Comparison of ENCODE assay signal across 8 mouse cellular contexts in the genomic region with DNA sequence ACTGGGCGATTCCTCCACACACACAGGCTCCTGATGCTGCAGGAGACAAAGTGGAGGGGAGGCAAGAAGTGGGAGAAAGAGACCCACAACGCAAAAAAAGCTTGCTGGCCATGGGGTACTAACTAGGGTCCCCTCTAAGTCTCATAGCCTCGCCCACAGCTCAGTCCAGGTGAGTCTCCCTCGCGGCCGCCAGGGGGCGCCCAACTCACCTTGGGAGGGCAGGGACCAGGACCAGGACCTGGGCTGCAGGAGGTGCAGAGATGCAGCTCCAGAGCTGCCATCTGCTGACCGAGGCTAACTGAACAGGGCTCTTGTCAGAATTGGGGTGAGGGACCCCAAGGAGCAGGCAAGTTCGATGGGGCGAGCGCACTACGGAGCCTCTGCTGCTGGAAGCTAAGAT. TPM values are rescaled to one million over a fixed set of nuclear protein-coding genes. Genes with fewer than 3 reads are reported as not detected.
A peak's percentile ranks its signal among the peaks of the same experiment; 100 is the strongest.
DNase-seq lines count a peak whose midpoint lies in the region; ATAC-seq and TF ChIP-seq lines count a peak whose summit lies in the region.

No protein-coding gene starts in this region.

- H3K4me2 ChIP-seq in embryonic facial prominence, embryonic 14.5 days (ENCODE audit: low read depth, low read length), result no peak overlapping the region
- H3K4me2 ChIP-seq in limb, embryonic 11.5 days (ENCODE audit: low read depth, severe bottlenecking), result no peak overlapping the region
- no peak overlapping the region for H3K4me2 ChIP-seq in midbrain, embryonic 16.5 days (ENCODE audit: low read length)
- no peak overlapping the region for H3K4me2 ChIP-seq in stomach, embryonic 15.5 days

- no peak overlapping the region for H3K27ac ChIP-seq in heart, embryonic 10.5 days
- H3K27ac ChIP-seq in bone marrow, adult 2 months (ENCODE audit: control insufficient read depth, insufficient read depth, low read depth, low read length, poor library complexity), result no peak overlapping the region
- H3K27ac ChIP-seq in embryonic facial prominence, embryonic 14.5 days (replicated peaks; ENCODE audit: low read depth, low read length), result no peak overlapping the region
- H3K27ac ChIP-seq in limb, embryonic 11.5 days (replicated peaks; ENCODE audit: low read depth, low read length), result no peak overlapping the region
- H3K27ac ChIP-seq in midbrain, embryonic 16.5 days (ENCODE audit: low read length), result no peak overlapping the region
- H3K27ac ChIP-seq in stomach, embryonic 15.5 days, result no peak overlapping the region

- no peaks in the 10 kb centered on the region for H3K9me3 ChIP-seq in heart, embryonic 10.5 days
- H3K9me3 ChIP-seq in embryonic facial prominence, embryonic 14.5 days (ENCODE audit: control insufficient read depth, low read length), result no peaks in the 10 kb centered on the region
- no peaks in the 10 kb centered on the region for H3K9me3 ChIP-seq in limb, embryonic 11.5 days (ENCODE audit: control insufficient read depth, low read length)
- H3K9me3 ChIP-seq in midbrain, embryonic 16.5 days (replicated peaks; ENCODE audit: control insufficient read depth, low read length, poor library complexity, severe bottlenecking), result no peaks in the 10 kb centered on the region
- H3K9me3 ChIP-seq in stomach, embryonic 15.5 days, result no peaks in the 10 kb centered on the region

- H3K9ac ChIP-seq in embryonic facial prominence, embryonic 14.5 days (ENCODE audit: low read depth, low read length), result no peak overlapping the region
- H3K9ac ChIP-seq in limb, embryonic 11.5 days (ENCODE audit: low read length), result no peak overlapping the region
- no peak overlapping the region for H3K9ac ChIP-seq in midbrain, embryonic 16.5 days (ENCODE audit: low read depth, low read length)
- H3K9ac ChIP-seq in stomach, embryonic 15.5 days, result no peak overlapping the region

- no peak for TF ChIP-seq POLR2A in bone marrow, adult 2 months (IDR thresholded peaks at IDR 0.05; ENCODE audit: borderline replicate concordance, control insufficient read depth, low read depth, low read length)

- peak; percentile 81 for TF ChIP-seq CTCF in bone marrow, adult 2 months (IDR thresholded peaks at IDR 0.05; ENCODE audit: control insufficient read depth, insufficient read depth, low read length)

- no peaks in the 10 kb centered on the region for H3K36me3 ChIP-seq in heart, embryonic 10.5 days
- no peaks in the 10 kb centered on the region for H3K36me3 ChIP-seq in embryonic facial prominence, embryonic 14.5 days (ENCODE audit: control insufficient read depth, insufficient read depth, low read length)
- no peaks in the 10 kb centered on the region for H3K36me3 ChIP-seq in limb, embryonic 11.5 days (ENCODE audit: control insufficient read depth, insufficient read depth, low read length)
- no peaks in the 10 kb centered on the region for H3K36me3 ChIP-seq in midbrain, embryonic 16.5 days (ENCODE audit: control insufficient read depth, insufficient read depth, low read length)
- no peaks in the 10 kb centered on the region for H3K36me3 ChIP-seq in stomach, embryonic 15.5 days

- H3K4me1 ChIP-seq in heart, embryonic 10.5 days, result peaks cover 15% of the 10 kb centered on the region
- no peaks in the 10 kb centered on the region; the same call in 1 of the 2 replicates for H3K4me1 ChIP-seq in bone marrow, adult 2 months (ENCODE audit: control insufficient read depth, insufficient read depth, low read length)
- no peaks in the 10 kb centered on the region for H3K4me1 ChIP-seq in embryonic facial prominence, embryonic 14.5 days (ENCODE audit: control insufficient read depth, insufficient read depth, low read length)
- H3K4me1 ChIP-seq in limb, embryonic 11.5 days (ENCODE audit: control insufficient read depth, insufficient read depth, low read length), result no peaks in the 10 kb centered on the region
- no peaks in the 10 kb centered on the region for H3K4me1 ChIP-seq in midbrain, embryonic 16.5 days (ENCODE audit: control insufficient read depth, insufficient read depth, low read length)
- H3K4me1 ChIP-seq in stomach, embryonic 15.5 days, result no peaks in the 10 kb centered on the region

- ATAC-seq in embryonic facial prominence, embryonic 14.5 days (ENCODE audit: low read depth), result peak; percentile 50; the same call in 1 of the 2 replicates
- ATAC-seq in hematopoietic stem cell, adult 5-6 weeks (replicated peaks in 1 of 2; ENCODE audit: insufficient read depth in 1 of 2, low FRiP score in 2 of 2, low TSS enrichment in 1 of 2, low read depth in 1 of 2, poor library complexity in 2 of 2, severe bottlenecking in 2 of 2), result peak; percentile 38 to 70; a peak in 3 of 4 replicates
- no peak; the same call in 1 of the 2 replicates for ATAC-seq in limb, embryonic 11.5 days (ENCODE audit: insufficient number of reproducible peaks, low FRiP score, low TSS enrichment, low read depth)
- ATAC-seq in midbrain, embryonic 16.5 days, result peak; percentile 36; the same call in 1 of the 2 replicates
- 0 out of 2 replicates have a peak, but pooled peaks have one; percentile 56 for ATAC-seq in stomach, embryonic 15.5 days (ENCODE audit: insufficient read depth, low FRiP score, low read depth)

- WGBS in heart, embryonic 10.5 days, result 11% methylated on average over 12 of the region's 12 CpGs
- 23% methylated on average over 12 of the region's 12 CpGs for WGBS in bone marrow, adult 2 months
- 10% methylated on average over 12 of the region's 12 CpGs for WGBS in embryonic facial prominence, embryonic 14.5 days
- WGBS in limb, embryonic 11.5 days, result 14% methylated on average over 12 of the region's 12 CpGs
- 13% methylated on average over 12 of the region's 12 CpGs for WGBS in midbrain, embryonic 16.5 days
- WGBS in stomach, embryonic 15.5 days, result 9% methylated on average over 12 of the region's 12 CpGs

- H3K4me3 ChIP-seq in heart, embryonic 10.5 days, result no peak overlapping the region
- no peak overlapping the region for H3K4me3 ChIP-seq in bone marrow, adult 2 months (replicated peaks; ENCODE audit: control insufficient read depth, low read depth, low read length)
- no peak overlapping the region for H3K4me3 ChIP-seq in embryonic facial prominence, embryonic 14.5 days (ENCODE audit: low read depth, low read length)
- H3K4me3 ChIP-seq in limb, embryonic 11.5 days (ENCODE audit: low read depth, low read length), result no peak overlapping the region
- no peak overlapping the region for H3K4me3 ChIP-seq in midbrain, embryonic 16.5 days (ENCODE audit: low read depth, low read length)
- no peak overlapping the region for H3K4me3 ChIP-seq in stomach, embryonic 15.5 days (replicated peaks)

- peak; percentile 22 to 46 for DNase-seq in heart, adult 18-20 months
- no peak for DNase-seq in heart, embryonic 10.5 days (ENCODE audit: low spot score)
- DNase-seq in embryonic facial prominence, embryonic 14.5 days (ENCODE audit: low spot score), result peak; percentile 41
- peak; percentile 71 for DNase-seq in limb, embryonic 11.5 days (ENCODE audit: low spot score)

- no peaks in the 10 kb centered on the region for H3K27me3 ChIP-seq in heart, embryonic 10.5 days (ENCODE audit: insufficient read depth, poor library complexity, severe bottlenecking)
- no peaks in the 10 kb centered on the region for H3K27me3 ChIP-seq in embryonic facial prominence, embryonic 14.5 days (replicated peaks; ENCODE audit: control insufficient read depth, insufficient read depth, low read length)
- no peaks in the 10 kb centered on the region for H3K27me3 ChIP-seq in limb, embryonic 11.5 days (ENCODE audit: control insufficient read depth, insufficient read depth, low read length)
- no peaks in the 10 kb centered on the region for H3K27me3 ChIP-seq in midbrain, embryonic 16.5 days (ENCODE audit: control insufficient read depth, insufficient read depth, low read depth, low read length)
- no peaks in the 10 kb centered on the region for H3K27me3 ChIP-seq in stomach, embryonic 15.5 days (replicated peaks)

RNA-seq across cellular contexts. Expression of a gene that starts 24.4 kb away (rescaled TPM):
- under 1 TPM in 1 of 2 experiments, not detected in 1; 0.36 TPM for total RNA-seq in heart, adult 18-20 months (2021)
- polyA plus RNA-seq in heart, embryonic 10.5 days (2016; fragmentation: Nextera tagmentation; extraction: Ambion mirVana), result not detected in 2 replicates
- not detected in 2 replicates for polyA plus RNA-seq in bone marrow, adult 2 months (2011; ENCODE audit: insufficient read depth, insufficient read length, low replicate concordance, missing spikeins)
- polyA plus RNA-seq in embryonic facial prominence, embryonic 14.5 days (2014; fragmentation: Nextera tagmentation; extraction: Ambion mirVana), result not detected in 2 replicates
- total RNA-seq in hematopoietic stem cell, adult 5-6 weeks (2017), result not detected in 2 replicates
- polyA plus RNA-seq in limb, embryonic 11.5 days (2014; fragmentation: Nextera tagmentation; extraction: Ambion mirVana), result not detected in 2 replicates
- not detected in 2 replicates for polyA plus RNA-seq in midbrain, embryonic 16.5 days (2015; fragmentation: Nextera tagmentation; extraction: Ambion mirVana)
- polyA plus RNA-seq in stomach, embryonic 15.5 days (2015; fragmentation: Nextera tagmentation; extraction: Ambion mirVana), result not detected in 2 replicates

RNA-seq across cellular contexts. Expression of a gene that starts 35.0 kb away (rescaled TPM):
- 1 to 10 TPM in 1 of 2 experiments, under 1 TPM in 1; 0.25 to 2.2 TPM for total RNA-seq in heart, adult 18-20 months (2021)
- polyA plus RNA-seq in heart, embryonic 10.5 days (2016; fragmentation: Nextera tagmentation; extraction: Ambion mirVana), result not detected in 2 replicates
- polyA plus RNA-seq in bone marrow, adult 2 months (2011; ENCODE audit: insufficient read depth, insufficient read length, low replicate concordance, missing spikeins), result 7.1 and 14.9 TPM in 2 replicates
- polyA plus RNA-seq in embryonic facial prominence, embryonic 14.5 days (2014; fragmentation: Nextera tagmentation; extraction: Ambion mirVana), result 0.11 and 0.69 TPM in 2 replicates
- 3.7 and 6.4 TPM in 2 replicates for total RNA-seq in hematopoietic stem cell, adult 5-6 weeks (2017)
- 0.09 and 0.14 TPM in 2 replicates for polyA plus RNA-seq in limb, embryonic 11.5 days (2014; fragmentation: Nextera tagmentation; extraction: Ambion mirVana)
- 0.13 TPM in 1 of 2 replicates, not detected in the other for polyA plus RNA-seq in midbrain, embryonic 16.5 days (2015; fragmentation: Nextera tagmentation; extraction: Ambion mirVana)
- polyA plus RNA-seq in stomach, embryonic 15.5 days (2015; fragmentation: Nextera tagmentation; extraction: Ambion mirVana), result 0.28 TPM in 2 replicates

RNA-seq across cellular contexts. Expression of a gene that starts 53.5 kb away (rescaled TPM):
- total RNA-seq in heart, adult 18-20 months (2021), result under 1 TPM; 0.57 to 0.85 TPM
- polyA plus RNA-seq in heart, embryonic 10.5 days (2016; fragmentation: Nextera tagmentation; extraction: Ambion mirVana), result not detected in 2 replicates
- polyA plus RNA-seq in bone marrow, adult 2 months (2011; ENCODE audit: insufficient read depth, insufficient read length, low replicate concordance, missing spikeins), result 18.0 and 19.2 TPM in 2 replicates
- 0.35 TPM in 1 of 2 replicates, not detected in the other for polyA plus RNA-seq in embryonic facial prominence, embryonic 14.5 days (2014; fragmentation: Nextera tagmentation; extraction: Ambion mirVana)
- 0.74 and 2.1 TPM in 2 replicates for total RNA-seq in hematopoietic stem cell, adult 5-6 weeks (2017)
- polyA plus RNA-seq in limb, embryonic 11.5 days (2014; fragmentation: Nextera tagmentation; extraction: Ambion mirVana), result 0.09 and 0.12 TPM in 2 replicates
- polyA plus RNA-seq in midbrain, embryonic 16.5 days (2015; fragmentation: Nextera tagmentation; extraction: Ambion mirVana), result 0.11 and 0.24 TPM in 2 replicates
- polyA plus RNA-seq in stomach, embryonic 15.5 days (2015; fragmentation: Nextera tagmentation; extraction: Ambion mirVana), result 1.6 and 3.3 TPM in 2 replicates
